Mouse (Mus musculus) brain, embryonic 14.5 days (tissue): ENCODE data around the gene Ucn3. TPM values are rescaled to one million over a fixed set of nuclear protein-coding genes. Genes with fewer than 3 reads are reported as not detected.
"Not testable (repeated sequence)": the region's sequence is repeated elsewhere in the genome, so short reads cannot be mapped to it uniquely, and the experiment has no call there.

Experiments used
- DNase-seq: peaks from one replicate; pipeline ENCODE4 v3.0.0-alpha.2; 2011; ENCODE audit warnings: low read depth
- CTCF ChIP-seq: fragments of 200-500 bp; IDR thresholded peaks from 2 replicates; pipeline ENCODE4 v1.5.1; 2012; ENCODE audit warnings: inconsistent platforms, mild to moderate bottlenecking, moderate library complexity, borderline replicate concordance; ENCODE audit not compliant: insufficient read depth, insufficient read length; ENCODE audit errors: extremely low read depth
- POLR2A ChIP-seq: fragments of 200-500 bp; IDR thresholded peaks from 2 replicates; pipeline ENCODE4 v1.6.1; 2012; ENCODE audit warnings: mild to moderate bottlenecking, inconsistent platforms, borderline replicate concordance; ENCODE audit not compliant: poor library complexity, insufficient read depth, insufficient read length, severe bottlenecking; ENCODE audit errors: extremely low read depth
- polyA plus RNA-seq: library from polyadenylated mRNA; depleted of rRNA; stranded (reverse); fragments of >200 nt; gene quantifications from 2 replicates; pipeline ENCODE4 v1.2.3, GENCODE M21; 2012; rRNA removed

The Ucn3 gene
- polyA plus RNA-seq, 1 experiment: 0.05 TPM

DNA sequence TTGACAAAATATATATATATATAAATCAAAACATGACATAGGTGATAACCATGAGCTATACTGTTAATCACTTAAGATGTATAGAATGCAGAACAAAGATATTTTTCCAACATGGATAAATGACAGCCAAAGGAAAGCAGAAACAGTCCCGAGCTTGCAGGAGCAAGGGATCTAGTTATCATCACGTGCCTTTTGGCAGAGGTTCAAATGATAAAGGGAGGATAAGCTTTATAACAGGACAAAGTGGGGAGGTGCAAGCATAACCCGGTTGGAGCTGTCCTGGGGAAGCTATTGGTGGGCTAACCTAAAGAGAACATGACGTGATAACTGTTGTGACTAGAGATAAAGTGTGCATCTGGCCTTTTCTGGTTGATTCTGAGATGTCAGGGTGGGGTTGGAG is 31.6 kb downstream of the Ucn3 start:
- DNase-seq: no peak
- no peak for TF ChIP-seq POLR2A

DNA sequence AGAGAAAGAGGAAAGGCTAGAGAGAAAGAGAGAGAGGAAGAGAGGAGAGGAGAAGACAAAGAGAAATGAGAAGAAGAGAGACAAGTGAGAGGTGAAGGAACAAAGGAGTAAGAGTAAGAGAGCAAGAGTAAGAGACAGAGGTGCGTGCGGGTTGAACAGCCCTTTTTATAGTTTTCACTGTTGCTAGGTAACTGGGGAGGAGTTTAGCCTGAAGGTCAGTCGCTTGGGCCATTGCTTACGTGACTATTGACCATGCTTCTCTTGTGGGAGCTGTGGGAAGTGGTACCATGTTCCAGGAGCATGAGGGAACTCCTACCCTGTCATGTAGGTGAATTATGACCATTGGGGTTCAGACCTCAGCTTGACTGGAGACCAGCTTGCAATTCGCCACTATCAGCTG is 34.8 kb downstream of the Ucn3 start:
- no peak for DNase-seq
- TF ChIP-seq POLR2A (no peak), CTCF (no peak)

DNA sequence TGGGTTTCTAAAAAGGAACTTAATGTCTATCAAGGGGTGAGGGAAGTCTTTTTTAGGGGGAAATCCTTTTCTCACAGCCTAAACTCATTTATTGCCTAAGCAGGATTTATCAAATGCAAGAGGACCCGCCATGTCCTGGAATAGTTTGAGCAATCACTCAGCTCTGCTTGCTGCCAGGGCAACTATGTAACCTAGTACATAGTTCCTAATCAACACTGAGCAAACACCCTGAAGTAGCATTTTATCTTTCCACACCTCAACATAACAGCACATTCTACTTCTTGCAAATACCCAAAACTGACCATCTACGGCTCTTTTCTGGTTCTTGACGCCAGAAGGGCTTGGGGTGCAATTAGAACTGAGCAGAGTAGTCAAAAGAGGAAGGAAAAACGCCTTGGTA is 36.9 kb downstream of the Ucn3 start:
- no peak for TF ChIP-seq POLR2A
- TF ChIP-seq CTCF: no peak
- no peak for DNase-seq

DNA sequence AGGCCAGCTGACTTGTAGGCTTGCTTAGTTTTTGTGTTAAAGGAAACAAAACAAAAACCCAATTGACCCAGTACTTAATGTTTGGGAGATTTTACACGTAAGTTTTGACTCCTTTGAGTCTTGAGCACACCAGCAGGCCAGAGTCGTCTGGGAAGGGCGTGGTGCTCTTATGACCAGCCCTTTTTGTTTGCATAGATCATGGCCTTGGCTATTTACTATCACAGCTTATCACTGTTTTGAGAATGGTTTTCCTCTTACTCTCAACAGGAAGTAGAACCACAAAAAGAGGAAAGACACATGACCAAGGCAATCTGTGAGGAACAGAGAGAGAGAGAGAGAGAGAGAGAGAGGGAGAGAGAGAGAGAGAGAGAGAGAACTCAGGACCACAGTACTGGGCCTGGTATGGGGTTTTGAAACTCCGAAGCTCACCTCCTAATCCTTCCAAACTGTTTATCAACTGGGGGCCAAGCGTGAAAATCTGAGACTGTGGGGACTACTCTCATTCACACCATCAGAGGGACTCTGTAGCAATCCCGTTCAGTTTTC is 37.9 kb downstream of the Ucn3 start:
- TF ChIP-seq POLR2A (no peak), CTCF (no peak)
- DNase-seq: no peak

DNA sequence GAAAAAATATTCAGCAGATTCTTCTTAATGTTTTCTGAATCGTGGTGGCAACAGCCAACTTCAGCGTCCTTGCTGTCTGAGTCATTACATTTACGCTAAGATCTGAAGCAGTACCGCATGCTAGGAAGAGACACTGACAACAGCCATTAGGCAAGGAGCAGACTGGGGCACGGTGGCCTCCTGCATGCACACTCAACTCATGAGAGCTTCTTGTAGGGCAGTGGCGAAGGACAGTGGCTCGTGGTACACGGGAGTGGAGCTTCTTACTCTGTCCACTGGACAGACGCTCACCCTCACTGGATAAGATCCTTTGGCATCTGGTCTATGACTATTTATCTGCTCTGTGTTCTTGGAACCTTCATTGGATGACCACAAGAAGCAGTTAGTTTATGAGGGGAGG is 45.8 kb downstream of the Ucn3 start:
- TF ChIP-seq POLR2A: no peak

DNA sequence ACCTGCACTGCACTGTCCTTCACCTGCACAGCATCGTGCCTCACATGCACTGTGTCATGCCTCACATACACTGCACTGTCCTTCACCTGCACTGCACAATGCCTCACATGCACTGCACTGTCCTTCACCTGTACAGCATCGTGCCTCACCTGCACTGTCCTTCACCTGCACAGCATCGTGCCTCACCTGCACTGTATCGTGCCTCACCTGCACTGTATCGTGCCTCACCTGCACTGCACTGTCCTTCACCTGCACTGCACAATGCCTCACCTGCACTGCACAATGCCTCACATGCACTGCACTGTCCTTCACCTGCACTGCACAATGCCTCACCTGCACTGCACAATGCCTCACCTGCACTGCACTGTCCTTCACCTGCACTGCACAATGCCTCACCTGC is 46.9 kb downstream of the Ucn3 start:
- DNase-seq: not testable (repeated sequence)

More for the DNA sequence above, 45.8 kb downstream of the Ucn3 start:
- DNase-seq: no peak

DNA sequence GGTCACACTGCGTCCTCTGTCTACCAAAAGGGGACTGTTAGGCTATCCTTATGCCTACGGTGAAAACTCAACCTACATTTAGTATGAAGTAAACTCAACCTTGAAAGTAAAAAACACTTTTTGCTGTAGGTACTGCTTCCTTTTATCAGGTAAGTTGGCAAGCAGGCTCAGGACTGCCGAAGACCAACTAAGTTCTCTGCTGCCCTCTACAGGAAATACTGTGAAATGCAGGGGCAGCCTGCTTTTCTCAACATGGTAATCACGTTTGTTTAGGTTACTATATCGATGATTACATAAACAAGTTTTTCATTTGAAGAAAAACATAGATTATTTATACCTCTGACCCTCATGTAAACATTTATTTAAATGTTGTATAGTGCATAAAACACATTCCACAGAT is 48.2 kb downstream of the Ucn3 start:
- DNase-seq: peak; percentile 85
- TF ChIP-seq CTCF: peak; percentile 80; the same call in 1 of the 2 replicates
- TF ChIP-seq POLR2A: no peak

DNA sequence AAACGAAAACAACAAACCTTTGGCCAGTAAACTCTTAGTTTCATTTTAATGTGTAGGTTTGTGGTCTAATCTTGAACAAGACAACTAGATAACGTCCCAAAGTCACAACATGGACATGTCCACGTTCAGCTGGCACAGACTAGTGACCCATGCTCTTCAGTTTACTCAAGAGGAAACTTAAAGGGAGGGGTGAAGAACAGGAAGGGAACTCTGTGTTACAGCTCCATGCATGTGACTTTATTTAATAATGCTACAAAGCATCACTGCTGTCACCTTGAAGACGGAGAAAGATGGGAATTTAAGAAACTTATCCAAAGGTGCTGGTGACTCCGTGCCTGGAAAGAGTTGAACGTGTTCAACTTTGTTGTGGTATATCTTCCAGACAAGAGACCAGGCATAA is 49.1 kb downstream of the Ucn3 start:
- TF ChIP-seq POLR2A (no peak), CTCF (no peak)
- no peak for DNase-seq

DNA sequence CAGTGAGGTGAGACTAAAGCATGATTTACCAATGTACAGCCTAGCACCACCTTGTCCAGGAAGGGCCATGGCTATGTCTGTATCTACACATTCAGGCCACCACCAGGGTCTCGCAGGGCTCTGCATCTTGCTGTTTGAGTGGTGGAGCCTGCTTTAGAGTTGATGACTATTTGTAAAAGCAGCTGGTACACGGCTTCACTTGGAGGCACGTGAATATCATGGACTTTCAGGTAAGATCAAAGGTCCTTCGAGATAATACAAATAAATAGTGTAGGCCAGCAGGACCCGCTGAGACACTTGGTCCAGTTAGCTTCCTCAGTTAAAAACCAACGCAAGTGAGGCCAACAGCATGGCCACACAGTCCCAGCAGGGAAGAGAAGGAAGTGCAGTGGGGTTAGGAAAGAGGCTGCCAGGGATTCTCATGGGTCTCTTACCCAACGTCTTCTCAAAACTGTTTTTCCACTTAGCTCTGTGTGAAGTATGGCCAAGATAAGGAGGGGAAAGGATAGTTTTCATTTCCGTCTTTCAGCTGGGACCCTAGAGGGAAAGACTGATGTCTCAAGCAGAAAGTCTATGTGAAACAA is 49.7 kb downstream of the Ucn3 start:
- no peak for DNase-seq
- TF ChIP-seq CTCF (no peak), POLR2A (no peak)

DNA sequence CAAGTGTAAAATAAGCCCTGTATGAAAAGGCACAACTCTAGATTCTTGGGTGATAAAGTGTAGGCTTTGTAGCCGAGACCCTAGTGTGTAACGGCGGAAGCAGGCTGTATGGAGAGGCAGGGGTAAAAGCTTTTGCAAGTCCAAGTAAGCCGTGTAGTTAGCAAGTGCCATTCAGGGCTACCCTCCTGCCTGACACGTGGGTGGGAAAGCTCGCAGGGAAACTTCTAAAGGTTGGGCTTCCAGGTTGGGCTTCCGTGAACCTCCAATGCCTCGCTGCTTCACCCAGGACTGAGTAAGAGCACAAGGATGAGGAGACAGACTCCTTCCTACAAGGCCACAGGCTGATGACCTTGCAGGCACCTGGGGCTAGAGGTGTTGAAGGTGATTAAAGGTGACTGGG is 50.6 kb downstream of the Ucn3 start:
- no peak for TF ChIP-seq CTCF
- no peak for TF ChIP-seq POLR2A
- DNase-seq: no peak

DNA sequence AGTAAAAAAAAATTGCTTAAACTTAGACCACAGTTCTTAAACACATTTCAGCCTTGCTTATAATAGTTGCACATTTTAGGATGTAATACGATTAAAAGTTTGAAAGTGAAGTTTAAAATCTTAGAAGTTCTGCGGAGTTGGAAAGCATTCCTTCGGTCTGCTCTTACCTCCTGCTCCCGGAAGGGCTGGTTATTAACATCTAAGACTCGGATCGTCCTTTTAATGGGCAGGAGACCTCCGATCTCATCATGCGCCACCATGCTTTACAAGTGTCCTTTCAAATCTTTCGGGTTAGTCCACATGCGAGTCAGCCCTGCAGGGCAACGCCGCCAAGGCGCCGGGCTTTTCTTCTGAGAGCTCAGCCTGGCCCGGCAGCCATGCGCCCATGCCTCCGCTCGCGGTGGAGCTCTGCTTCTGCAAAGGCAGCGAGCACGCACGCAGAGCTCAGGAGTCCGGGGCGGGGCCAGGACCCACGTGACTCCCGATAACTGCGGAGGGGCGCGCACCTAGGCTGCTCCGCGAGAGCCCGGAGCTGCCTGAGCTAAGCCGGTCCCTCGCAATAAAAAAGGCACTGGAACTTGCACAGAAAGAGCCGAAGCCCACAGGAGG is 51.9 kb downstream of the Ucn3 start:
- peak; percentile 94 for DNase-seq
- TF ChIP-seq POLR2A: peak; percentile 49; the same call in 1 of the 2 replicates
- no peak for TF ChIP-seq CTCF

DNA sequence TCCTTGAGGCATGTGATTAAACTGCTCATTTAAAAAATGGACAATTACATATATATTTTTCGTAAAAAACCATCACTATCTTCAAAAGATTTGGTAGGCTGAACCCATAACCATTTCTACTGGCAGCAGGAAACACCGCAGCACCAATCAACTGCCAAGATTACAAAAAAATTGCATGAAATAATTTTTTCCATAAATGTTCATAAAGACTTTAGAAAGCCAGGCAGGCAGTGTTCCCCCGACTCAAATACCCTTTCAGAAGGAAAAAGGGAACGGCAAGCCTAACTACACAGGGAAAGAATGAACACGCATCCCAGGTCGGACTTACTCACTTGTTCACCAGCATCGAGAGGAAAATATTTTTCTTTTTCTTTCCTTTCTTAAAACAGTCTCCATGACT is 52.5 kb downstream of the Ucn3 start:
- no peak for TF ChIP-seq POLR2A
- no peak for TF ChIP-seq CTCF
- peak; percentile 20 for DNase-seq

DNA sequence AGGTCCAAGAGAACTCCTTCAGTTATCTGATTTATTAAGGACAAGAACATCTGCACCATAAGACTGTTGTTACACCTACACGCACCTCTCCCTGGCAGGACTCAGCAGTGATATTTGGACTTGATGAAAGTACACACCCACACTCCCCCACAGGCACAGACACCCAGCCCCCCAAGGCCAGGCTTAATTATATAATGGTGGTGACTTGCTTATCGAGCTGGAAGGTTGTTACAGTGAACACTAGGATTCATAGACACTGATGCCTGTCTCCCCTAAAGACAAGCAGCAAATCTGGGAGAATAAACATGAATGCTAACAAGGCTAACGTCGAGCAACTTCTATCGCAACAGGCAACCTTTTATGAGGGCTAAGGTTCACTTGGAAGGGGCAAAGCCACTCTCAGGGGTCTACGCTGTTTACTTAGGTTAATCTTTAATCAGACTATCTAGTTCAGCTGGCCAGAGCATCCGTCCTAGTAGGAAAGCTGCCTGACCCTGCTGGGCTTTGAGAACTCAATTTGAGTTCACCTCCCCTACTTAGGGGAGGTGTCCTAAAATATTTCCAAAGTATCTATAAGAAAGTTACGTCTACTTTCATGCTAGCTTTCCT is 53.6 kb downstream of the Ucn3 start:
- TF ChIP-seq CTCF (no peak), POLR2A (no peak)
- DNase-seq: no peak

Other genes with a start within 250 kb of the Ucn3 start
- 0.11 and 0.43 TPM in 2 replicates for gene Calml3, start 141.0 kb downstream of the Ucn3 start, polyA plus RNA-seq
- gene Calm4, start 107.6 kb downstream of the Ucn3 start, polyA plus RNA-seq: 0.18 and 1.1 TPM in 2 replicates
- gene Calm5, start 91.2 kb downstream of the Ucn3 start, polyA plus RNA-seq: not detected in 2 replicates
- gene Net1, start 27.1 kb downstream of the Ucn3 start, polyA plus RNA-seq: 7.9 and 9.4 TPM in 2 replicates
- 0.05 TPM in 1 of 2 replicates, not detected in the other for gene Tubal3, start 27.1 kb downstream of the Ucn3 start, polyA plus RNA-seq
- gene Akr1c14, start 103.7 kb upstream of the Ucn3 start, polyA plus RNA-seq: 0.26 and 0.38 TPM in 2 replicates
- gene Akr1c18, start 205.3 kb upstream of the Ucn3 start, polyA plus RNA-seq: 0.11 TPM in 1 of 2 replicates, not detected in the other
- gene Akr1c13, start 245.8 kb upstream of the Ucn3 start, polyA plus RNA-seq: 0.64 and 1.6 TPM in 2 replicates